Mouse (Mus musculus) embryonic facial prominence, embryonic 11.5 days (tissue): ENCODE measurements around the gene Vars. TPM values are rescaled to one million over a fixed set of nuclear protein-coding genes. Genes with fewer than 3 reads are reported as not detected.
"Not testable (repeated sequence)": the region's sequence is repeated elsewhere in the genome, so short reads cannot be mapped to it uniquely, and the experiment has no call there.

Experiments
- ATAC-seq: fragments of 200-750 bp; cut with Nextera tagmentation; replicated peaks from 2 replicates; pipeline ENCODE4 v1.8.0; 2017; ENCODE audit warnings: low read depth; ENCODE audit not compliant: insufficient number of reproducible peaks, low FRiP score, low TSS enrichment
- DNase-seq: peaks from one replicate; pipeline ENCODE4 v3.0.0-alpha.2; 2015; ENCODE audit warnings: low spot score
- H3K27ac ChIP-seq: fragments of 300-500 bp; sonication (generic); replicated peaks from 2 replicates; pipeline ENCODE4 v1.5.1; 2014; ENCODE audit warnings: mild to moderate bottlenecking, low read depth, low read length, control low read depth
- H3K27me3 ChIP-seq: fragments of 300-500 bp; sonication (generic); 2 replicates; pipeline ENCODE4 v1.6.1; 2014; ENCODE audit warnings: mild to moderate bottlenecking, low read length, moderate library complexity, mixed read lengths; ENCODE audit not compliant: control insufficient read depth, insufficient read depth
- H3K36me3 ChIP-seq: fragments of 300-500 bp; sonication (generic); replicated peaks from 2 replicates; pipeline ENCODE4 v1.6.1; 2014; ENCODE audit warnings: low read depth, mild to moderate bottlenecking, low read length, moderate library complexity, mixed read lengths; ENCODE audit not compliant: control insufficient read depth, insufficient read depth
- H3K4me1 ChIP-seq: fragments of 300-500 bp; sonication (generic); 2 replicates; pipeline ENCODE4 v1.6.1; 2014; ENCODE audit warnings: low read length, mixed read lengths; ENCODE audit not compliant: control insufficient read depth, insufficient read depth
- H3K4me2 ChIP-seq: fragments of 300-500 bp; sonication (generic); 2 replicates; pipeline ENCODE4 v1.6.1; 2014; ENCODE audit warnings: low read depth, mild to moderate bottlenecking, control low read depth, low read length, moderate library complexity
- H3K4me3 ChIP-seq: fragments of 300-500 bp; sonication (generic); 2 replicates; pipeline ENCODE4 v1.5.1; 2014; ENCODE audit warnings: low read depth, low read length, control low read depth
- H3K9ac ChIP-seq: fragments of 300-500 bp; sonication (generic); replicated peaks from 2 replicates; pipeline ENCODE4 v1.6.1; 2014; ENCODE audit warnings: mild to moderate bottlenecking, control low read depth, low read length
- H3K9me3 ChIP-seq: fragments of 300-500 bp; sonication (generic); replicated peaks from 2 replicates; pipeline ENCODE4 v1.6.1; 2016; ENCODE audit warnings: mild to moderate bottlenecking, low read length, inconsistent platforms, mixed read lengths; ENCODE audit not compliant: control insufficient read depth
- WGBS: fragments of 180-500 bp; shearing (Covaris S2); extraction: QIAGEN DNeasy Blood & Tissue Kit; methylation state at CpG from one replicate; pipeline ENCODE4 v1.1.7; 2014; 5-methylcytosine and 5-hydroxymethylcytosine counted together
- polyA plus RNA-seq: library from polyadenylated mRNA; unstranded; fragments of >200 nt; fragmentation: Nextera tagmentation; extraction: Ambion mirVana; gene quantifications from 2 replicates; pipeline ENCODE4 v1.2.1, GENCODE M21; 2014

Gene Vars
- polyA plus RNA-seq, 1 experiment from 2014 or later, result 73.9 TPM

- H3K4me3 ChIP-seq, result no peak overlapping the region
- H3K27ac ChIP-seq, result no peak overlapping the region
- no peak overlapping the region for H3K4me2 ChIP-seq
- DNase-seq (no peak), ATAC-seq (no peak)
- H3K4me1 ChIP-seq, result peaks cover 3% of the 10 kb centered on the region
- H3K27me3 ChIP-seq, result no peaks in the 10 kb centered on the region
- H3K9ac ChIP-seq, result no peak overlapping the region
- H3K36me3 ChIP-seq, result no peaks in the 10 kb centered on the region
- WGBS, result 94% methylated on average over 11 of the region's 11 CpGs
- no peaks in the 10 kb centered on the region for H3K9me3 ChIP-seq
Measured at GRCm38 (mm10) chr17:35031272-35031671, 30.5 kb downstream of the Vars start.

GRCm38 (mm10) chr17:35031880-35032279 lies 31.1 kb downstream of the Vars start:
- no peak overlapping the region for H3K9ac ChIP-seq
- peaks cover 3% of the 10 kb centered on the region for H3K4me1 ChIP-seq
- no peaks in the 10 kb centered on the region for H3K9me3 ChIP-seq
- 75% methylated on average over 7 of the region's 7 CpGs for WGBS
- no peaks in the 10 kb centered on the region for H3K36me3 ChIP-seq
- H3K27me3 ChIP-seq, result no peaks in the 10 kb centered on the region
- no peak overlapping the region for H3K27ac ChIP-seq
- H3K4me3 ChIP-seq, result no peak overlapping the region
- H3K4me2 ChIP-seq, result no peak overlapping the region
- no peak for DNase-seq
- ATAC-seq, result no peak

GRCm38 (mm10) chr17:35032323-35032870 lies 31.6 kb downstream of the Vars start:
- Histone ChIP-seq H3K36me3 (no peaks in the 10 kb centered on the region), H3K4me2 (no peak overlapping the region), H3K9ac (no peak overlapping the region), H3K4me3 (no peak overlapping the region), H3K9me3 (no peaks in the 10 kb centered on the region), H3K27ac (no peak overlapping the region), H3K4me1 (peaks cover 3% of the 10 kb centered on the region), H3K27me3 (no peaks in the 10 kb centered on the region)
- 69% methylated on average over 8 of the region's 8 CpGs for WGBS
- ATAC-seq (no peak), DNase-seq (no peak)

- not testable (repeated sequence) for H3K27me3 ChIP-seq, DNase-seq, H3K9me3 ChIP-seq, H3K4me3 ChIP-seq, H3K27ac ChIP-seq, H3K4me1 ChIP-seq, H3K4me2 ChIP-seq, H3K36me3 ChIP-seq, ATAC-seq, H3K9ac ChIP-seq
- 78% methylated on average over 1 of the region's 1 CpGs for WGBS
Measured at GRCm38 (mm10) chr17:35033703-35034102, 32.9 kb downstream of the Vars start.

GRCm38 (mm10) chr17:35034896-35035295 lies 34.1 kb downstream of the Vars start:
- DNase-seq (no peak), ATAC-seq (no peak)
- Histone ChIP-seq H3K9me3 (no peaks in the 10 kb centered on the region), H3K36me3 (no peaks in the 10 kb centered on the region), H3K4me2 (no peak overlapping the region), H3K4me3 (no peak overlapping the region), H3K9ac (no peak overlapping the region), H3K27ac (no peak overlapping the region), H3K4me1 (no peaks in the 10 kb centered on the region), H3K27me3 (no peaks in the 10 kb centered on the region)
- WGBS, result 62% methylated on average over 6 of the region's 6 CpGs

- Histone ChIP-seq H3K27ac (no peak overlapping the region), H3K9ac (no peak overlapping the region), H3K4me1 (no peaks in the 10 kb centered on the region), H3K27me3 (no peaks in the 10 kb centered on the region), H3K36me3 (no peaks in the 10 kb centered on the region), H3K4me2 (no peak overlapping the region), H3K9me3 (no peaks in the 10 kb centered on the region), H3K4me3 (no peak overlapping the region)
- no peak for ATAC-seq
- no peak for DNase-seq
- 87% methylated on average over 11 of the region's 11 CpGs for WGBS
Measured at GRCm38 (mm10) chr17:35039121-35039873, 38.5 kb downstream of the Vars start.

GRCm38 (mm10) chr17:35043794-35044193 lies 43.0 kb downstream of the Vars start:
- 86% methylated on average over 4 of the region's 4 CpGs for WGBS
- Histone ChIP-seq H3K4me3 (no peak overlapping the region), H3K27me3 (no peaks in the 10 kb centered on the region), H3K9ac (no peak overlapping the region), H3K9me3 (no peaks in the 10 kb centered on the region), H3K27ac (no peak overlapping the region), H3K4me2 (no peak overlapping the region), H3K4me1 (no peaks in the 10 kb centered on the region), H3K36me3 (no peaks in the 10 kb centered on the region)
- ATAC-seq (no peak), DNase-seq (no peak)
